Mouse (Mus musculus): ENCODE data around the gene Myl10. TPM values are rescaled to one million over a fixed set of nuclear protein-coding genes. Genes with fewer than 3 reads are reported as not detected.
"Not testable (repeated sequence)": the region's sequence is repeated elsewhere in the genome, so short reads cannot be mapped to it uniquely, and the experiment has no call there.

The Myl10 gene
- total RNA-seq (2014; rRNA removed) (not detected in 2 replicates), polyA plus RNA-seq (2015; fragmentation: Nextera tagmentation; extraction: Ambion mirVana) (not detected in 2 replicates)

- no peaks in the 10 kb centered on the region for H3K27me3 ChIP-seq (ENCODE audit: insufficient read depth, low read length)
- no peak within 1 kb of the TSS for H3K9ac ChIP-seq (replicated peaks; ENCODE audit: low read length)
- H3K9me3 ChIP-seq (ENCODE audit: low read length) = no peaks in the 10 kb centered on the region
- no peaks in the 10 kb centered on the region for H3K4me1 ChIP-seq (ENCODE audit: insufficient read depth, low read length)
- DNase-seq (ENCODE audit: low spot score) = no peak
- no peak within 1 kb of the TSS for H3K4me3 ChIP-seq (ENCODE audit: low read length)
- WGBS = 88% methylated on average over 4 of the region's 4 CpGs
- H3K27ac ChIP-seq = no peak within 1 kb of the TSS
- no peak for TF ChIP-seq CTCF (IDR thresholded peaks at IDR 0.05; ENCODE audit: low read depth)
- no peak within 1 kb of the TSS for H3K4me2 ChIP-seq (ENCODE audit: low read depth, low read length)
- no peak for ATAC-seq
- H3K36me3 ChIP-seq (ENCODE audit: insufficient read depth, low read length) = no peaks in the 10 kb centered on the region
These were observed at the start of gene Myl10 for GRCm38 (mm10) chr5:136692784-136693183. Myl10 (plus strand) TSS chr5:136693146.

- Histone ChIP-seq H3K36me3 (ENCODE audit: insufficient read depth, low read length) (no peaks in the 10 kb centered on the region), H3K9me3 (ENCODE audit: low read length) (no peaks in the 10 kb centered on the region), H3K4me1 (ENCODE audit: insufficient read depth, low read length) (no peaks in the 10 kb centered on the region), H3K4me2 (ENCODE audit: low read depth, low read length) (no peak overlapping the region), H3K27ac (no peak overlapping the region), H3K27me3 (ENCODE audit: insufficient read depth, low read length) (no peaks in the 10 kb centered on the region), H3K9ac (replicated peaks; ENCODE audit: low read length) (no peak overlapping the region), H3K4me3 (ENCODE audit: low read length) (no peak overlapping the region)
- WGBS = 90% methylated on average over 4 of the region's 4 CpGs
- no peak for TF ChIP-seq CTCF (IDR thresholded peaks at IDR 0.05; ENCODE audit: low read depth)
- DNase-seq (ENCODE audit: low spot score) = no peak
- no peak for ATAC-seq
These were observed 46.1 kb upstream of the Myl10 start for GRCm38 (mm10) chr5:136646731-136647328.

GRCm38 (mm10) chr5:136649071-136649470 is 43.9 kb upstream of the Myl10 start:
- no peak for TF ChIP-seq CTCF (IDR thresholded peaks at IDR 0.05; ENCODE audit: low read depth)
- Histone ChIP-seq H3K27me3 (ENCODE audit: insufficient read depth, low read length) (no peaks in the 10 kb centered on the region), H3K9ac (replicated peaks; ENCODE audit: low read length) (no peak overlapping the region), H3K4me2 (ENCODE audit: low read depth, low read length) (no peak overlapping the region), H3K9me3 (ENCODE audit: low read length) (no peaks in the 10 kb centered on the region), H3K4me1 (ENCODE audit: insufficient read depth, low read length) (no peaks in the 10 kb centered on the region), H3K4me3 (ENCODE audit: low read length) (no peak overlapping the region), H3K27ac (no peak overlapping the region), H3K36me3 (ENCODE audit: insufficient read depth, low read length) (no peaks in the 10 kb centered on the region)
- WGBS = 35% methylated on average over 5 of the region's 5 CpGs
- ATAC-seq (no peak), DNase-seq (ENCODE audit: low spot score) (no peak)

- no peaks in the 10 kb centered on the region for H3K36me3 ChIP-seq (ENCODE audit: insufficient read depth, low read length)
- WGBS = 90% methylated on average over 5 of the region's 5 CpGs
- no peak for TF ChIP-seq CTCF (IDR thresholded peaks at IDR 0.05; ENCODE audit: low read depth)
- H3K4me1 ChIP-seq (ENCODE audit: insufficient read depth, low read length) = no peaks in the 10 kb centered on the region
- H3K4me2 ChIP-seq (ENCODE audit: low read depth, low read length) = no peak overlapping the region
- H3K27me3 ChIP-seq (ENCODE audit: insufficient read depth, low read length) = no peaks in the 10 kb centered on the region
- ATAC-seq (no peak), DNase-seq (ENCODE audit: low spot score) (no peak)
- no peaks in the 10 kb centered on the region for H3K9me3 ChIP-seq (ENCODE audit: low read length)
- no peak overlapping the region for H3K27ac ChIP-seq
- no peak overlapping the region for H3K9ac ChIP-seq (replicated peaks; ENCODE audit: low read length)
- no peak overlapping the region for H3K4me3 ChIP-seq (ENCODE audit: low read length)
These were observed 43.3 kb upstream of the Myl10 start for GRCm38 (mm10) chr5:136649655-136650054.

GRCm38 (mm10) chr5:136654481-136654880 is 38.5 kb upstream of the Myl10 start:
- H3K4me2 ChIP-seq (ENCODE audit: low read depth, low read length) = no peak overlapping the region
- no peaks in the 10 kb centered on the region for H3K36me3 ChIP-seq (ENCODE audit: insufficient read depth, low read length)
- H3K27me3 ChIP-seq (ENCODE audit: insufficient read depth, low read length) = no peaks in the 10 kb centered on the region
- no peak overlapping the region for H3K27ac ChIP-seq
- DNase-seq (ENCODE audit: low spot score) = no peak
- no peaks in the 10 kb centered on the region for H3K9me3 ChIP-seq (ENCODE audit: low read length)
- no peak for ATAC-seq
- no peak for TF ChIP-seq CTCF (IDR thresholded peaks at IDR 0.05; ENCODE audit: low read depth)
- no peak overlapping the region for H3K4me3 ChIP-seq (ENCODE audit: low read length)
- no peaks in the 10 kb centered on the region for H3K4me1 ChIP-seq (ENCODE audit: insufficient read depth, low read length)
- no peak overlapping the region for H3K9ac ChIP-seq (replicated peaks; ENCODE audit: low read length)

- no peak overlapping the region for H3K4me2 ChIP-seq (ENCODE audit: low read depth, low read length)
- no peak for ATAC-seq
- 79% methylated on average over 10 of the region's 10 CpGs for WGBS
- H3K27me3 ChIP-seq (ENCODE audit: insufficient read depth, low read length) = no peaks in the 10 kb centered on the region
- no peak overlapping the region for H3K27ac ChIP-seq
- no peaks in the 10 kb centered on the region for H3K4me1 ChIP-seq (ENCODE audit: insufficient read depth, low read length)
- peak; percentile 19; the same call in 1 of the 2 replicates for TF ChIP-seq CTCF (IDR thresholded peaks at IDR 0.05; ENCODE audit: low read depth)
- no peak overlapping the region for H3K4me3 ChIP-seq (ENCODE audit: low read length)
- H3K9me3 ChIP-seq (ENCODE audit: low read length) = no peaks in the 10 kb centered on the region
- H3K9ac ChIP-seq (replicated peaks; ENCODE audit: low read length) = no peak overlapping the region
- no peaks in the 10 kb centered on the region for H3K36me3 ChIP-seq (ENCODE audit: insufficient read depth, low read length)
- no peak for DNase-seq (ENCODE audit: low spot score)
These were observed 36.0 kb upstream of the Myl10 start for GRCm38 (mm10) chr5:136656830-136657395.

- not testable (repeated sequence) for H3K4me2 ChIP-seq (ENCODE audit: low read depth, low read length); DNase-seq (ENCODE audit: low spot score); H3K9me3 ChIP-seq (ENCODE audit: low read length); H3K4me1 ChIP-seq (ENCODE audit: insufficient read depth, low read length); H3K27me3 ChIP-seq (ENCODE audit: insufficient read depth, low read length); H3K36me3 ChIP-seq (ENCODE audit: insufficient read depth, low read length); H3K27ac ChIP-seq; ATAC-seq; H3K4me3 ChIP-seq (ENCODE audit: low read length); H3K9ac ChIP-seq (replicated peaks; ENCODE audit: low read length)
- 81% methylated on average over 5 of the region's 5 CpGs for WGBS
These were observed 32.2 kb upstream of the Myl10 start for GRCm38 (mm10) chr5:136660721-136661120.

All from hindbrain, postnatal 0 days (tissue).